Mouse (Mus musculus) ES-Bruce4 (cell line): ENCODE data around the gene Map6. TPM values are rescaled to one million over a fixed set of nuclear protein-coding genes. Genes with fewer than 3 reads are reported as not detected.

Experiments
- H3K27ac ChIP-seq: 2 replicates; pipeline ENCODE4 v1.5.1; 2012; ENCODE audit warnings: low read length, inconsistent platforms; ENCODE audit not compliant: insufficient read depth
- H3K27me3 ChIP-seq: 2 replicates; pipeline ENCODE4 v1.6.1; 2012; ENCODE audit warnings: mild to moderate bottlenecking, low read length, inconsistent platforms; ENCODE audit not compliant: control insufficient read depth, poor library complexity, insufficient read depth, severe bottlenecking
- H3K36me3 ChIP-seq: 2 replicates; pipeline ENCODE4 v1.6.1; 2012; ENCODE audit warnings: inconsistent platforms, mild to moderate bottlenecking, low read length, moderate library complexity; ENCODE audit not compliant: control insufficient read depth, poor library complexity, insufficient read depth, severe bottlenecking
- H3K4me1 ChIP-seq: one replicate; pipeline ENCODE4 v1.8.1; 2011; ENCODE audit warnings: low read length; ENCODE audit not compliant: control insufficient read depth, insufficient read depth
- H3K4me3 ChIP-seq: 2 replicates; pipeline ENCODE4 v1.5.1; 2011; ENCODE audit warnings: low read depth, mild to moderate bottlenecking, low read length
- H3K9ac ChIP-seq: 2 replicates; pipeline ENCODE4 v1.6.1; 2012; ENCODE audit warnings: low read depth, mild to moderate bottlenecking, inconsistent platforms; ENCODE audit not compliant: poor library complexity, severe bottlenecking
- H3K9me3 ChIP-seq: replicated peaks from 2 replicates; pipeline ENCODE4 v1.6.1; 2012; ENCODE audit warnings: mild to moderate bottlenecking, low read length, inconsistent platforms; ENCODE audit not compliant: control insufficient read depth, poor library complexity, insufficient read depth, severe bottlenecking
- CTCF ChIP-seq: IDR thresholded peaks from one replicate; pipeline ENCODE4 v1.8.1; 2011; ENCODE audit warnings: low read depth, low read length
- EP300 ChIP-seq: IDR thresholded peaks from 2 replicates; pipeline ENCODE4 v1.6.1; 2011; ENCODE audit warnings: low read depth, low read length; ENCODE audit not compliant: insufficient read depth
- POLR2A ChIP-seq: IDR thresholded peaks from one replicate; pipeline ENCODE4 v1.8.1; 2011; ENCODE audit warnings: low read length; ENCODE audit not compliant: insufficient read depth
- polyA plus RNA-seq: library from polyadenylated mRNA; stranded (reverse); fragments of >200 nt; gene quantifications from 2 replicates; pipeline ENCODE4 v1.2.4, GENCODE M21; 2011; ENCODE audit warnings: low read depth; ENCODE audit not compliant: missing spikeins, insufficient read depth, insufficient read length

Map6 gene
- polyA plus RNA-seq, 1 experiment, result 16.0 TPM

DNA sequence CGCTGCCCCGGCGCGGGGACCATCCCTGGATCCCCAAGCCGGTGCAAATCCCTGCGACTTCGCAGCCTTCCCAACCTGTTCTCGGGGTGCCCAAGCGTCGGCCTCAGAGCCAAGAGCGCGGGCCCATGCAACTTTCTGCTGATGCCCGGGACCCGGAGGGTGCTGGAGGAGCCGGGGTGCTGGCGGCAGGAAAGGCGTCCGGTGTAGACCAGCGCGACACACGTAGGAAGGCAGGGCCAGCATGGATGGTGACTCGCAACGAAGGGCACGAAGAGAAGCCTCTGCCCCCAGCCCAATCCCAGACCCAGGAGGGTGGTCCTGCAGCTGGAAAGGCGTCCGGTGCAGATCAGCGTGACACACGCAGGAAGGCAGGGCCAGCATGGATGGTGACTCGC, 1.3 kb downstream of the Map6 start:
- TF ChIP-seq CTCF (no peak), POLR2A (no peak), EP300 (no peak)
- H3K4me1 ChIP-seq, result no peaks in the 10 kb centered on the region
- no peaks in the 10 kb centered on the region for H3K9me3 ChIP-seq
- H3K27me3 ChIP-seq, result 0 out of 2 replicates have a peak, but pooled peaks cover 3% of the 10 kb centered on the region
- H3K9ac ChIP-seq, result no peak overlapping the region
- H3K27ac ChIP-seq, result no peak overlapping the region
- H3K4me3 ChIP-seq, result peak overlapping the region; percentile 58
- H3K36me3 ChIP-seq, result no peaks in the 10 kb centered on the region

DNA sequence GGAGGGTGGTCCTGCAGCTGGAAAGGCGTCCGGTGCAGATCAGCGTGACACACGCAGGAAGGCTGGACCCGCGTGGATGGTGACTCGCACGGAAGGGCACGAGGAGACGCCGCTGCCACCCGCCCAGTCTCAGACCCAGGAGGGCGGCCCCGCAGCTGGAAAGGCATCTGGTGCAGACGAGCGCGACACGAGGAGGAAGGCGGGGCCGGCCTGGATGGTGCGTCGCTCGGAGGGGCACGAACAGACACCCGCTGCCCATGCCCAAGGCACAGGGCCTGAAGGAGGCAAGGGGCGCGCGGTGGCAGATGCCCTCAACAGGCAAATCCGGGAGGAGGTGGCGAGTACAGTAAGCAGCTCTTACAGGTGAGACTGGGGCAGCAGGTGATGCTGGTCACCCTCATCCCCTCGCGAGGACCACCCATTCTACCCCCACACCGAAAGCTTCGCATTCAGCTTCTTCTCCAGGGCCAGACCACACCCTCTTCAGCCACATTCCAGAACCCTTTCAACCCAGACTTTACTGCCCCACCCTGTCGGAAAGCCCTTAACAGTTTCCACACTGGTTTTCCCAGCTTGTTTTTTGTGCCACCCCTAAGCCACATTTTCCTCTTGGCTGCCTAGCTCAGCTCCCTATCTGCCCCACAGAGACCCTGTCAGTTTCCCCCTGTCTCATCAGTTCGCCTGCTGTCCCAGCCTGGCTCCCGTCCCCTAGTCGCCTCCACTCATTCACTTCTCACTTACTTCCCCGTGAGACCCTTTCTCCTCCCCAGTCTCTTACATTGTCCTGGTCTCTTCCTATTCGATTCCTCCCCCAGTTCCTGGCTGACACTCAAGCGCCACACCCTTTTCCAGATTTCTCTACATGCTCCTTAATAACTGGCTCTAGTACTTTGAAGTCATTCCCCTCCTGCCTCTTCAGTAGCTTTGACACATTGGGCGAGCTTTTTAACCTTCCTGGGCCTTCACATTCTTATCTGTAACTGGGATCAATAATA, 2.0 kb downstream of the Map6 start:
- H3K4me3 ChIP-seq, result peak overlapping the region; percentile 58
- 0 out of 2 replicates have a peak, but pooled peaks cover 3% of the 10 kb centered on the region for H3K27me3 ChIP-seq
- H3K9ac ChIP-seq, result no peak overlapping the region
- H3K9me3 ChIP-seq, result no peaks in the 10 kb centered on the region
- H3K4me1 ChIP-seq, result no peaks in the 10 kb centered on the region
- no peaks in the 10 kb centered on the region for H3K36me3 ChIP-seq
- no peak overlapping the region for H3K27ac ChIP-seq
- no peak for TF ChIP-seq POLR2A
- no peak for TF ChIP-seq CTCF
- no peak for TF ChIP-seq EP300

- Histone ChIP-seq H3K4me1 (no peaks in the 10 kb centered on the region), H3K27ac (no peak overlapping the region), H3K27me3 (0 out of 2 replicates have a peak, but pooled peaks cover 3% of the 10 kb centered on the region)
These were observed 4.4 kb downstream of the Map6 start for GRCm38 (mm10) chr7:99271630-99272029.

DNA sequence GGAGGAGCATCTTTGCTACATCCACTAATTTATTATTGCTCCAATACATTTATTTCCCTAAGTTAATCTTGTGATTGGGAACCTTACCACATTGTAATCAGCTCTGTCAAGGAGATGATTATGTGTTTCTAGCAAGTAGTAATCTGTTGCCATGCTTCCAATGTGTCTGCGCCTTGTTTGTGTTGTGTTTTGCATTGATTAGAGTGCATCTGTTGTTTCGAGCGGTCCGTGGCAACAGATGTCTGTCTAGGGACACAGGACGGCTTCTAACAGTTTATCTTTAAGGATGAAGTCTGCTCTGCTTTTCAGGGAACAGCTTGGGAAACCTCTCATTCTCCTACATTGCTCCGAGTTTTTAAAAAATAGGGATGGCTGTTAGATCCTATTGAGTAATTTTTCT, 7.9 kb downstream of the Map6 start:
- H3K4me3 ChIP-seq, result no peak overlapping the region
- no peak overlapping the region for H3K27ac ChIP-seq
- TF ChIP-seq EP300 (no peak), CTCF (no peak), POLR2A (no peak)
- H3K27me3 ChIP-seq, result no peaks in the 10 kb centered on the region
- no peaks in the 10 kb centered on the region for H3K9me3 ChIP-seq
- H3K4me1 ChIP-seq, result no peaks in the 10 kb centered on the region
- no peak overlapping the region for H3K9ac ChIP-seq
- no peaks in the 10 kb centered on the region for H3K36me3 ChIP-seq

More at GRCm38 (mm10) chr7:99271630-99272029, 4.4 kb downstream of the Map6 start:
- no peaks in the 10 kb centered on the region for H3K36me3 ChIP-seq
- TF ChIP-seq CTCF, result no peak
- no peak for TF ChIP-seq EP300
- TF ChIP-seq POLR2A, result no peak
- H3K9me3 ChIP-seq, result no peaks in the 10 kb centered on the region
- no peak overlapping the region for H3K4me3 ChIP-seq
- H3K9ac ChIP-seq, result no peak overlapping the region

- Histone ChIP-seq H3K27me3 (no peaks in the 10 kb centered on the region), H3K4me3 (no peak overlapping the region), H3K9ac (no peak overlapping the region), H3K4me1 (no peaks in the 10 kb centered on the region), H3K27ac (no peak overlapping the region), H3K36me3 (no peaks in the 10 kb centered on the region), H3K9me3 (no peaks in the 10 kb centered on the region)
- TF ChIP-seq EP300, result no peak
- TF ChIP-seq CTCF, result no peak
- no peak for TF ChIP-seq POLR2A
These were observed 9.4 kb downstream of the Map6 start for GRCm38 (mm10) chr7:99276679-99277078.

GRCm38 (mm10) chr7:99278309-99278708, 11.1 kb downstream of the Map6 start:
- H3K9me3 ChIP-seq, result no peaks in the 10 kb centered on the region
- no peak overlapping the region for H3K27ac ChIP-seq
- no peak overlapping the region for H3K4me3 ChIP-seq
- H3K27me3 ChIP-seq, result no peaks in the 10 kb centered on the region
- TF ChIP-seq POLR2A (no peak), CTCF (no peak), EP300 (no peak)
- no peaks in the 10 kb centered on the region for H3K4me1 ChIP-seq
- no peak overlapping the region for H3K9ac ChIP-seq
- H3K36me3 ChIP-seq, result no peaks in the 10 kb centered on the region
